Mouse (Mus musculus): ENCODE measurements at regions not wholly inside any gene's neighbourhood (a gene's known extent, or its start where the extent isn't known, plus 50 kb on each side); places are given as distances from the start of the nearest gene placed in this dataset.

- Histone ChIP-seq H3K4me1 (ENCODE audit: control insufficient read depth, insufficient read depth, low read length) (no peaks in the 10 kb centered on the region), H3K27ac (ENCODE audit: insufficient read depth, low read depth, low read length) (no peak overlapping the region), H3K4me3 (ENCODE audit: insufficient read depth, low read depth, low read length) (no peak overlapping the region)
- no peak for TF ChIP-seq POLR2A (IDR thresholded peaks at IDR 0.05; ENCODE audit: insufficient read depth, low read depth, low read length)
- no peak for TF ChIP-seq CTCF (IDR thresholded peaks at IDR 0.05; ENCODE audit: insufficient read depth, low read depth, low read length)
- WGBS: 59% methylated on average over 2 of the region's 2 CpGs
Observed at GRCm38 (mm10) chr9:74461084-74461483, 350.9 kb downstream of the Wdr72 start.

- peak overlapping the region; percentile 96 for H3K27ac ChIP-seq (ENCODE audit: insufficient read depth, low read depth, low read length)
- TF ChIP-seq POLR2A (IDR thresholded peaks at IDR 0.05; ENCODE audit: insufficient read depth, low read depth, low read length): no peak
- TF ChIP-seq CTCF (IDR thresholded peaks at IDR 0.05; ENCODE audit: insufficient read depth, low read depth, low read length): no peak
- no peak overlapping the region for H3K4me3 ChIP-seq (ENCODE audit: insufficient read depth, low read depth, low read length)
- WGBS: 20% methylated on average over 2 of the region's 2 CpGs
- H3K4me1 ChIP-seq (ENCODE audit: control insufficient read depth, insufficient read depth, low read length): 0 out of 2 replicates have a peak, but pooled peaks cover 4% of the 10 kb centered on the region
Observed at GRCm38 (mm10) chr9:74476830-74477229, 366.7 kb downstream of the Wdr72 start.

GRCm38 (mm10) chr9:74479273-74479672, 369.1 kb downstream of the Wdr72 start:
- no peak for TF ChIP-seq CTCF (IDR thresholded peaks at IDR 0.05; ENCODE audit: insufficient read depth, low read depth, low read length)
- TF ChIP-seq POLR2A (IDR thresholded peaks at IDR 0.05; ENCODE audit: insufficient read depth, low read depth, low read length): no peak
- WGBS: 83% methylated on average over 8 of the region's 8 CpGs
- no peak overlapping the region for H3K4me3 ChIP-seq (ENCODE audit: insufficient read depth, low read depth, low read length)
- 0 out of 2 replicates have a peak, but pooled peaks cover 4% of the 10 kb centered on the region for H3K4me1 ChIP-seq (ENCODE audit: control insufficient read depth, insufficient read depth, low read length)
- no peak overlapping the region for H3K27ac ChIP-seq (ENCODE audit: insufficient read depth, low read depth, low read length)

GRCm38 (mm10) chr9:74513887-74514286, 347.8 kb upstream of the Onecut1 start:
- 86% methylated on average over 2 of the region's 2 CpGs for WGBS
- no peak for TF ChIP-seq CTCF (IDR thresholded peaks at IDR 0.05; ENCODE audit: insufficient read depth, low read depth, low read length)
- no peak for TF ChIP-seq POLR2A (IDR thresholded peaks at IDR 0.05; ENCODE audit: insufficient read depth, low read depth, low read length)
- no peak overlapping the region for H3K27ac ChIP-seq (ENCODE audit: insufficient read depth, low read depth, low read length)

GRCm38 (mm10) chr9:74528550-74528949, 333.2 kb upstream of the Onecut1 start:
- 84% methylated on average over 3 of the region's 3 CpGs for WGBS
- no peaks in the 10 kb centered on the region for H3K4me1 ChIP-seq (ENCODE audit: control insufficient read depth, insufficient read depth, low read length)
- TF ChIP-seq CTCF (IDR thresholded peaks at IDR 0.05; ENCODE audit: insufficient read depth, low read depth, low read length) (no peak), POLR2A (IDR thresholded peaks at IDR 0.05; ENCODE audit: insufficient read depth, low read depth, low read length) (no peak)
- no peak overlapping the region for H3K4me3 ChIP-seq (ENCODE audit: insufficient read depth, low read depth, low read length)
- H3K27ac ChIP-seq (ENCODE audit: insufficient read depth, low read depth, low read length): no peak overlapping the region

More at GRCm38 (mm10) chr9:74513887-74514286, 347.8 kb upstream of the Onecut1 start:
- H3K4me1 ChIP-seq (ENCODE audit: control insufficient read depth, insufficient read depth, low read length): no peaks in the 10 kb centered on the region
- no peak overlapping the region for H3K4me3 ChIP-seq (ENCODE audit: insufficient read depth, low read depth, low read length)

GRCm38 (mm10) chr9:74530317-74530716, 331.4 kb upstream of the Onecut1 start:
- H3K4me1 ChIP-seq (ENCODE audit: control insufficient read depth, insufficient read depth, low read length): no peaks in the 10 kb centered on the region
- H3K4me3 ChIP-seq (ENCODE audit: insufficient read depth, low read depth, low read length): no peak overlapping the region
- no peak overlapping the region for H3K27ac ChIP-seq (ENCODE audit: insufficient read depth, low read depth, low read length)
- TF ChIP-seq POLR2A (IDR thresholded peaks at IDR 0.05; ENCODE audit: insufficient read depth, low read depth, low read length) (no peak), CTCF (IDR thresholded peaks at IDR 0.05; ENCODE audit: insufficient read depth, low read depth, low read length) (peak; percentile 91)
- WGBS: 6% methylated on average over 10 of the region's 10 CpGs

GRCm38 (mm10) chr9:74530748-74531147, 331.0 kb upstream of the Onecut1 start:
- TF ChIP-seq POLR2A (IDR thresholded peaks at IDR 0.05; ENCODE audit: insufficient read depth, low read depth, low read length) (no peak), CTCF (IDR thresholded peaks at IDR 0.05; ENCODE audit: insufficient read depth, low read depth, low read length) (no peak)
- Histone ChIP-seq H3K4me1 (ENCODE audit: control insufficient read depth, insufficient read depth, low read length) (no peaks in the 10 kb centered on the region), H3K27ac (ENCODE audit: insufficient read depth, low read depth, low read length) (no peak overlapping the region), H3K4me3 (ENCODE audit: insufficient read depth, low read depth, low read length) (no peak overlapping the region)
- WGBS: 31% methylated on average over 9 of the region's 9 CpGs

- TF ChIP-seq POLR2A (IDR thresholded peaks at IDR 0.05; ENCODE audit: insufficient read depth, low read depth, low read length) (no peak), CTCF (IDR thresholded peaks at IDR 0.05; ENCODE audit: insufficient read depth, low read depth, low read length) (no peak)
- H3K4me1 ChIP-seq (ENCODE audit: control insufficient read depth, insufficient read depth, low read length): no peaks in the 10 kb centered on the region
- no peak overlapping the region for H3K27ac ChIP-seq (ENCODE audit: insufficient read depth, low read depth, low read length)
- WGBS: 44% methylated on average over 3 of the region's 3 CpGs
- no peak overlapping the region for H3K4me3 ChIP-seq (ENCODE audit: insufficient read depth, low read depth, low read length)
Observed at GRCm38 (mm10) chr9:74531986-74532385, 329.7 kb upstream of the Onecut1 start.

GRCm38 (mm10) chr9:74534976-74535375, 326.7 kb upstream of the Onecut1 start:
- TF ChIP-seq CTCF (IDR thresholded peaks at IDR 0.05; ENCODE audit: insufficient read depth, low read depth, low read length) (no peak), POLR2A (IDR thresholded peaks at IDR 0.05; ENCODE audit: insufficient read depth, low read depth, low read length) (no peak)
- H3K27ac ChIP-seq (ENCODE audit: insufficient read depth, low read depth, low read length): no peak overlapping the region
- no peak overlapping the region for H3K4me3 ChIP-seq (ENCODE audit: insufficient read depth, low read depth, low read length)
- H3K4me1 ChIP-seq (ENCODE audit: control insufficient read depth, insufficient read depth, low read length): no peaks in the 10 kb centered on the region
- 86% methylated on average over 5 of the region's 5 CpGs for WGBS

GRCm38 (mm10) chr9:74556116-74556515, 305.6 kb upstream of the Onecut1 start:
- 19% methylated on average over 5 of the region's 5 CpGs for WGBS
- Histone ChIP-seq H3K4me1 (ENCODE audit: control insufficient read depth, insufficient read depth, low read length) (no peaks in the 10 kb centered on the region), H3K4me3 (ENCODE audit: insufficient read depth, low read depth, low read length) (no peak overlapping the region), H3K27ac (ENCODE audit: insufficient read depth, low read depth, low read length) (no peak overlapping the region)
- TF ChIP-seq CTCF (IDR thresholded peaks at IDR 0.05; ENCODE audit: insufficient read depth, low read depth, low read length): no peak
